Mouse (Mus musculus) forebrain, embryonic 10.5 days (tissue): Measurements from ENCODE around the gene Kat8. TPM values are rescaled to one million over a fixed set of nuclear protein-coding genes. Genes with fewer than 3 reads are reported as not detected.

ENCODE experiments used
- DNase-seq: peaks from one replicate; pipeline ENCODE4 v3.0.0-alpha.2; 2017; ENCODE audit warnings: low spot score; ENCODE audit errors: extremely low spot score
- H3K27ac ChIP-seq: fragments of 300-500 bp; sonication (generic); 2 replicates; pipeline ENCODE4 v1.5.1; 2016; ENCODE audit warnings: mild to moderate bottlenecking
- H3K27me3 ChIP-seq: fragments of 300-500 bp; sonication (generic); 2 replicates; pipeline ENCODE4 v1.6.1; 2016; ENCODE audit warnings: mild to moderate bottlenecking; ENCODE audit not compliant: poor library complexity, severe bottlenecking
- H3K36me3 ChIP-seq: fragments of 300-500 bp; sonication (generic); replicated peaks from 2 replicates; pipeline ENCODE4 v1.6.1; 2016; ENCODE audit warnings: mild to moderate bottlenecking, moderate library complexity
- H3K4me1 ChIP-seq: fragments of 300-500 bp; sonication (generic); 2 replicates; pipeline ENCODE4 v1.6.1; 2016
- H3K4me3 ChIP-seq: fragments of 300-500 bp; sonication (generic); 2 replicates; pipeline ENCODE4 v1.5.1; 2016; ENCODE audit warnings: mild to moderate bottlenecking, moderate library complexity
- H3K9me3 ChIP-seq: fragments of 300-500 bp; sonication (generic); 2 replicates; pipeline ENCODE4 v1.6.1; 2016; ENCODE audit warnings: mild to moderate bottlenecking, moderate library complexity
- WGBS: fragments of 180-500 bp; shearing (Covaris S2); methylation state at CpG from one replicate; pipeline ENCODE4 v1.1.7; 2016; 5-methylcytosine and 5-hydroxymethylcytosine counted together
- polyA plus RNA-seq: library from polyadenylated mRNA; unstranded; fragments of >200 nt; fragmentation: Nextera tagmentation; extraction: Ambion mirVana; gene quantifications from 2 replicates; pipeline ENCODE4 v1.2.1, GENCODE M21; 2016

Gene Kat8
- polyA plus RNA-seq, 1 experiment from 2014 or later: 47.4 TPM

- H3K9me3 ChIP-seq: no peaks in the 10 kb centered on the region
- H3K4me1 ChIP-seq: peaks cover 6% of the 10 kb centered on the region
- peaks cover 38% of the 10 kb centered on the region for H3K27me3 ChIP-seq
- no peak for DNase-seq
- WGBS: 24% methylated on average over 23 of the region's 23 CpGs
- no peaks in the 10 kb centered on the region for H3K36me3 ChIP-seq
- H3K4me3 ChIP-seq: peak overlapping the region; percentile 20
- no peak overlapping the region for H3K27ac ChIP-seq
These were observed 32.3 kb downstream of the Kat8 start for GRCm38 (mm10) chr7:127944614-127945013.

DNA sequence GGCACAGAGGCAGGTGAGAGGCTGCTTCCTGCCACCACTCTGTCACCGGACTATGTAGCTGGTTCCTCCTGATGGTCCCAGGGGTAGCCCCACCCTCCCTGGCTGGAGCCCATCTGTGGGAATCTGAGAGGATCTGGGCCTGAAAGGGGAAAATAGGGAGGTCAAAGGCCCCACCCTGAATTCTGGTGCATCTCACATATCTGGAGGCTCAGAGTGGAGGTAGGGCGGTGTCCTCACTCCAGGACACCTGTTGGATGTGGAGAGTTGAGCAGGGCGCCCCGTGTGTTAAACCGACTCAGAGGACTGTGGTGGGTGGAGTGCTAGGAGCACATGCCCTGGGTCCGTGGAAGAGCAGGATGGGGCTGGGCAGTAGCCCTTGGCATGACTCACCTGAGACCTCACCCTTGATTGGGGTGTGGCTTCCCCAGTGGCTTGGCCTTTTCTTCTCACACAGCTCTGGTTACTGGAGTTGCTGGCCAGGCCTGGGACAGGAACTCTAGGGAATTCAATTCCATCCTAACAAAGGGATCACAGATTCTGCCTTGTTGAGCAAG is 34.2 kb downstream of the Kat8 start, which contains the start of gene Prss36:
Gene Prss36 (minus strand): TSS at position 256 of the 554 bp plus-strand sequence.
- no peak within 1 kb of the TSS for H3K27ac ChIP-seq
- no peak for DNase-seq
- H3K27me3 ChIP-seq: peaks cover 38% of the 10 kb centered on the region
- no peaks in the 10 kb centered on the region for H3K36me3 ChIP-seq
- WGBS: 71% methylated on average over 6 of the region's 6 CpGs
- no peak within 1 kb of the TSS for H3K4me3 ChIP-seq
- H3K9me3 ChIP-seq: no peaks in the 10 kb centered on the region
- H3K4me1 ChIP-seq: peaks cover 6% of the 10 kb centered on the region

GRCm38 (mm10) chr7:127952864-127953581 is 40.7 kb downstream of the Kat8 start:
- WGBS: 42% methylated on average over 13 of the region's 13 CpGs
- Histone ChIP-seq H3K27ac (no peak overlapping the region), H3K36me3 (no peaks in the 10 kb centered on the region), H3K9me3 (no peaks in the 10 kb centered on the region), H3K4me3 (no peak overlapping the region), H3K4me1 (no peaks in the 10 kb centered on the region), H3K27me3 (no peaks in the 10 kb centered on the region)
- no peak for DNase-seq

DNA sequence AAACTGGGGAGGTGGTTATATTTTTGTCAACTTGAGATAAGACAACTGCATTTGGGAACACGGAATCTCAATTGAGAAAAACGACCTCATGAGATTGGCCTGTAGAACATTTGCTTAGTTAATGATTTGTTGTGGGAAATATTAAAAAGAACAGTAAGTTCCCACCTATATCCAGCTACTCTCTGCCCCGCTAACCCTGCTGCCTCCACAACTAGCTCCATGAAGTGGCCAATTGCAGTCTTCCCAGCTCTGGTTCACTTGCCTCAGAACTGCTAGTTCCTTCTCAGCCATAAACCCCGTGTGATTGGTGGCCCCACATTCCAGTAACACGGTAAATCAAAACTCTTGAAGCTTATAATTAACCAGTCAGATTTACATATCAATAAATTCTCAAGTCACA is 47.0 kb downstream of the Kat8 start:
- no peak overlapping the region for H3K27ac ChIP-seq
- WGBS: 80% methylated on average over 5 of the region's 5 CpGs
- no peaks in the 10 kb centered on the region for H3K4me1 ChIP-seq
- no peak overlapping the region for H3K4me3 ChIP-seq
- no peak for DNase-seq
- H3K36me3 ChIP-seq: no peaks in the 10 kb centered on the region
- no peaks in the 10 kb centered on the region for H3K27me3 ChIP-seq
- H3K9me3 ChIP-seq: no peaks in the 10 kb centered on the region

DNA sequence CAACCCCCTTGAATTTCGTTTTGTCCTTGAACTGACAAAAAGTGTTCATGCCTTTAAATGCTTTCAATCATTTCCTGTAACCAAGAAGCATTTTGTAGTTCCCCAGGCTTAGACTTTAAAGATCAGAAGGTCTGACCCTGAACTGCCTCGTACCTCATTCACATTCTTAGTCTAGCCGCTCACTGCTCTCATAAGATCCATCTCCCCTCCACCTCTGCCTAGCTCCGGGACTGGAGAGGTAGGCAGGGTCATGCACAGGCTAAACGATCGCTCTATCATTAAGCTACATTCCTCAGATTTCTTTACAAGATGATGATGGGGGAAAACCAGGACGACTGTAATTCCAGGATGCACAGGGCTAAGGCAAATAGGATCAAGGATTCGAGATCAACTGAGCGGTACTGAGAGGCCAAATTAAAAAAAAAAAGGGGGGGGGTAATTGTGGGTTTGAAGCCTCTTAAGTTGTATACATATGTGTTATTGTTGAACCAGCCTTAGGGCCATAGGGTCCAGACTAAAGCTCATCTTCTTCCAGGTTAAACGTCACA is 54.1 kb downstream of the Kat8 start:
- peak overlapping the region; percentile 100 for H3K27ac ChIP-seq
- H3K36me3 ChIP-seq: peaks cover 26% of the 10 kb centered on the region
- H3K27me3 ChIP-seq: no peaks in the 10 kb centered on the region
- peak; percentile 22 for DNase-seq
- 18% methylated on average over 10 of the region's 10 CpGs for WGBS
- H3K4me1 ChIP-seq: peaks cover 24% of the 10 kb centered on the region
- H3K4me3 ChIP-seq: peak overlapping the region; percentile 96
- no peaks in the 10 kb centered on the region for H3K9me3 ChIP-seq

DNA sequence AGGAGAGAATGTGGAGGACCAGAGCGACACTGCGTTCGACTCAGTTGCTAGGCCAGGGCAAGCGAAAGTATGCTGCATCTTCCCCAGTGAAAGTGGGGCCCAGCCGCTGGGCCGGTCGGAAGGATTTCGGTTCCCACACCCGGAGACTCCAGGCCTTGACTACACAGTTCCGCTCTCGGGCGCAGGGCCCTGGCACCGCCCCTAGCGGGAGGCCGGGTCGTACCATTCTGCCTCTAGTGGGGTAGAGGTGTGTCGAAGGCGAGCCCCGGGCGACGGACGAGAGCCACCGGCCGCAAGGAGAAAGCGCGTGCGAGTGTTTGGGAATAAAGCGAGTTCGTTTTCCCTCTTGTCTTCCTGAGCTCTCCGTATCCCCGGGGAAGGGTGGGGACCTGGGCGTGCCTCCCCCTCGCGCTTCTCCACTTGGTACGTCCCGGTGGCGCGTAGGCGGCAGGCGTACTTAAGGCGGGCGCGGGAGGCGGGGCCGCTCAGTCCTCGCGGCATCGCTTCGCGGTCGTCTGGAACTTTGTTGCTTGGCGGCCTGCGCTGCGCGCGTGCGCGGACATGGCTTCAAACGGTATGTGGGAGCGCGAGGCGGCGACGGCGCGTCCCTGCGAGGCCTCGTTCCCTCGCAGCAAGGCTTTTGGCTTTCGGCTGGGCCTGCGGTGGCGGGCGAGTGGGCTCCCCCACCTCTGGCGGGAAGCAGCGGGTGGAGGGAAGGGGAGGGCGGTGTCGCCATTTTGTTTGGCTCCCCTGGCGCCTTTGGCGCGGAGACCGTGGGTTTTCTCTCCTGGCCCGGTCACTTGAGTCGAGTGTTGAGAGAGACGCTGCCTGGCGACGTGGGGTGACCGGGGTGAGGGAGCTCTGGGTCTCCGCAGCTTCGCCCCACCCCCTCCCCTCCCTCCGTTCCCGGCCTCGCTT is 54.9 kb downstream of the Kat8 start, which contains the start of gene Fus:
Gene Fus (plus strand): TSS at position 454 of the 918 bp plus-strand sequence.
- Histone ChIP-seq H3K36me3 (peaks cover 34% of the 10 kb centered on the region), H3K4me3 (peak within 1 kb of the TSS; percentile 96), H3K4me1 (peaks cover 24% of the 10 kb centered on the region), H3K27me3 (no peaks in the 10 kb centered on the region), H3K9me3 (no peaks in the 10 kb centered on the region), H3K27ac (peak within 1 kb of the TSS; percentile 100)
- peak; percentile 95 for DNase-seq
- under 1% methylated on average over 89 of the region's 92 CpGs for WGBS

DNA sequence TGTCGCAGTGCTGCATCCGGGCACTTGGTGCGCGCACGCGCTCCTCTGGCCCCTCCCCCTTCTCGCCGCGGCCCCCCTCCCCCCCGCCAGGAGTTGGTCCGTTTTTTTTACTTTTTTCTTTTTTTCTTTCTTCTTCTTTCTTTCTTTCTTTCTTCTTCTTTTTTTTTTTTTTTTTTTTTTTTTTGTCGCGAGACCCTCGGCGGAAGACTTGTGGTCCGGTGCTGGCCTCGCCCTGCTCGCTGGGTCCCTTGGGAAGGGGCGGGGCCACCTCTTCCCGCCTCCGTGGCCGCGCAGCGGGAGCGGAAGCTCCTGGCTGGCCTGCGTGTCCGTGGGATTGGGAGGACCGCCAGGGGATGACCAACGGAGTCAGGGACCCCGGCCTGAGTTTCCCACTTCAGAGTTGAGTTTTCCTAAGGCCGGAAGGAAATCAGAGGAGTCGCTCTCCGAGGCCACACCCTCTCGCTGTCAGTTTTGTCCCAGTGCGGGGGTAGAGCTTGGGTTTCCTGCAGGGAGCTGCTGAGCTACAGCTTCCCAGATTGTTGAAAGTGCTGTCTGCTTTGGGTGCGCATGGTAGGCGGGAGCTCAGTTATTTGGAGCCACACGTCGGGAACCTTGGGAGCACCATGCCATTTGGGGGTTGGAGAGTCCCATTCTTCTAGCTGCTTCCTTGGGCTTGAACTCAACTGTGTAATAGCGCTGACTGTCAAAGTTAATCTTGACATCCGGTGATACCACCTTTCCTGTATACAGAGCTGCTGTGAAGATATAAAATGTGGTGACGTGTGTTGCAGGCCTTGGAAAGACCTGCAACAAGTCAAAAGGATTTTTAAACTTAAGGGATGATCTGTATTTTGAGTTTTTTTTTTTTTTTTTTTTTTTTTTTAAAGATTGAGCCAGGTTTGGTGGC is 55.9 kb downstream of the Kat8 start:
- H3K4me1 ChIP-seq: peaks cover 27% of the 10 kb centered on the region
- peaks cover 43% of the 10 kb centered on the region for H3K36me3 ChIP-seq
- H3K27me3 ChIP-seq: no peaks in the 10 kb centered on the region
- WGBS: 2% methylated on average over 41 of the region's 42 CpGs
- peak overlapping the region; percentile 96 for H3K4me3 ChIP-seq
- DNase-seq: peak; percentile 85
- no peaks in the 10 kb centered on the region for H3K9me3 ChIP-seq
- peak overlapping the region; percentile 100 for H3K27ac ChIP-seq

DNA sequence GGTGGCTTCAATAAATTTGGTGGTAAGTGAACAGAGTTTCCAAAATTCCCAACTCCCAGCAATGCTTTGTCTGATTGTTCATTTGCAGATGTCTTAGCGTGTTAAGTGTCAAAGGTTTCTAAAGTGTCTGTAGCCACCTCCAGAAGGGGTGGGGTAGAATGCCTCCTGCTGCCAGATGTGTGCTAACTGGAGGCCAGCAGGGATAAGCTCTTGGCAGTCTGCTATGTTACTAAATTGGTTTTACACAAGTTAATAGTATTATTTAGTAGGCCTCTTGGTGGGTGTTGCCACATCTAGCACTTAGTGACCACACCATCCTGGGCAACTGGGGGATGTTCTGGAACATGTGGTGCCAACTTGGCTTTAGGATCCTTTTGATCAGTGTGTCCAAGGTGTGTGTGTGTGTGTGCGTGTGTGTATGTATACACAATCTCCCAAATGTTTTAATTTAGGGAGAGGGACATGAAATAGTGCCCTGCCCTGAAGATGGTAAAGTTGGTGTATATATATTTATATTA is 62.2 kb downstream of the Kat8 start:
- no peak overlapping the region for H3K27ac ChIP-seq
- H3K4me3 ChIP-seq: no peak overlapping the region
- H3K36me3 ChIP-seq: peaks cover 100% of the 10 kb centered on the region
- no peak for DNase-seq
- 97% methylated on average over 2 of the region's 2 CpGs for WGBS
- H3K9me3 ChIP-seq: no peaks in the 10 kb centered on the region
- H3K27me3 ChIP-seq: no peaks in the 10 kb centered on the region
- peaks cover 9% of the 10 kb centered on the region for H3K4me1 ChIP-seq

Other genes starting within 250 kb of the Kat8 start
- 44.5 and 50.4 TPM in 2 replicates for gene Bcl7c, start 203.6 kb upstream of the Kat8 start, polyA plus RNA-seq
- gene Ctf1, start 199.8 kb upstream of the Kat8 start, polyA plus RNA-seq: 5.9 and 6.0 TPM in 2 replicates
- gene Ctf2, start 180.3 kb upstream of the Kat8 start, polyA plus RNA-seq: 0.33 and 0.39 TPM in 2 replicates
- 7.6 and 8.2 TPM in 2 replicates for gene Fbxl19, start 168.0 kb upstream of the Kat8 start, polyA plus RNA-seq
- 8.4 and 9.8 TPM in 2 replicates for gene Orai3, start 142.7 kb upstream of the Kat8 start, polyA plus RNA-seq
- gene Setd1a, start 135.8 kb upstream of the Kat8 start, polyA plus RNA-seq: 16.0 and 17.1 TPM in 2 replicates
- gene Gm49388, start 126.9 kb upstream of the Kat8 start, polyA plus RNA-seq: not detected in 2 replicates
- 5.4 and 5.8 TPM in 2 replicates for gene Hsd3b7, start 111.9 kb upstream of the Kat8 start, polyA plus RNA-seq
- gene Stx4a, start 88.2 kb upstream of the Kat8 start, polyA plus RNA-seq: 23.7 and 24.6 TPM in 2 replicates
- gene Stx1b, start 88.0 kb upstream of the Kat8 start, polyA plus RNA-seq: 5.5 and 6.1 TPM in 2 replicates
- 18.6 and 19.5 TPM in 2 replicates for gene Zfp646, start 36.3 kb upstream of the Kat8 start, polyA plus RNA-seq
- 39.9 and 41.8 TPM in 2 replicates for gene Zfp668, start 35.7 kb upstream of the Kat8 start, polyA plus RNA-seq
- 0.32 and 0.49 TPM in 2 replicates for gene Prss53, start 21.5 kb upstream of the Kat8 start, polyA plus RNA-seq
- gene Gm21974, start 17.1 kb upstream of the Kat8 start, polyA plus RNA-seq: not detected in 2 replicates
- 32.2 and 41.4 TPM in 2 replicates for gene Vkorc1, start 16.9 kb upstream of the Kat8 start, polyA plus RNA-seq
- 130 and 140 TPM in 2 replicates for gene Bckdk, start 8.4 kb upstream of the Kat8 start, polyA plus RNA-seq
- 5.0 and 5.9 TPM in 2 replicates for gene Prss8, start 17.6 kb downstream of the Kat8 start, polyA plus RNA-seq
- 11.5 and 12.5 TPM in 2 replicates for gene Prss36, start 34.2 kb downstream of the Kat8 start, polyA plus RNA-seq
- gene Fus, start 54.9 kb downstream of the Kat8 start, polyA plus RNA-seq: 362 and 407 TPM in 2 replicates
- 6.3 and 6.6 TPM in 2 replicates for gene Pycard, start 81.4 kb downstream of the Kat8 start, polyA plus RNA-seq
- not detected in 2 replicates for gene Trim72, start 91.4 kb downstream of the Kat8 start, polyA plus RNA-seq
- gene Itgam, start 150.1 kb downstream of the Kat8 start, polyA plus RNA-seq: 0.33 and 0.40 TPM in 2 replicates
- not detected in 2 replicates for gene Gm49368, start 150.2 kb downstream of the Kat8 start, polyA plus RNA-seq
- gene Itgax, start 217.0 kb downstream of the Kat8 start, polyA plus RNA-seq: not detected in 2 replicates
- not detected in 2 replicates for gene Itgad, start 241.9 kb downstream of the Kat8 start, polyA plus RNA-seq